Mouse (Mus musculus) left cerebral cortex, postnatal 14 days (tissue): ENCODE measurements around the gene Kctd13. TPM values are rescaled to one million over a fixed set of nuclear protein-coding genes. Genes with fewer than 3 reads are reported as not detected.
A peak's percentile ranks its signal among the peaks of the same experiment; 100 is the strongest.

Source experiments
- DNase-seq, 2 experiments: peaks; one replicate each; pipeline ENCODE4 v3.0.0; 2021 to 2022; ENCODE audit warnings: low spot score in 2 of 2, mixed read lengths in 1 of 2
- intact Hi-C: fragments of 180-260 bp; cut with DNase I; formaldehyde crosslinking; loops from one replicate; pipeline ENCODE4 v1.15.1; 2025
- total RNA-seq, 2 experiments: library from RNA; stranded (reverse); gene quantifications; 2 replicates each; pipeline ENCODE4 v1.2.3; 2021

The Kctd13 gene
- total RNA-seq, 2 experiments from 2014 or later = 144 to 151 TPM

- intact Hi-C loops = loop anchor here (5.0 kb wide), 1 partner anchor 42 kb away; the partner anchor contains the start of genes Pagr1a and Pagr1b
- DNase-seq = no peak
These were observed 46.8 kb downstream of the Kctd13 start for GRCm38 (mm10) chr7:126975493-126975892.

- no peak for DNase-seq
- intact Hi-C loops = loop anchor here (5.0 kb wide), 1 partner anchor 42 kb away; the partner anchor contains the start of genes Pagr1a and Pagr1b
These were observed 47.0 kb downstream of the Kctd13 start, which contains the start of gene Cdipt for GRCm38 (mm10) chr7:126975893-126975949. Gene Cdipt (plus strand): TSS chr7:126975914.

DNA sequence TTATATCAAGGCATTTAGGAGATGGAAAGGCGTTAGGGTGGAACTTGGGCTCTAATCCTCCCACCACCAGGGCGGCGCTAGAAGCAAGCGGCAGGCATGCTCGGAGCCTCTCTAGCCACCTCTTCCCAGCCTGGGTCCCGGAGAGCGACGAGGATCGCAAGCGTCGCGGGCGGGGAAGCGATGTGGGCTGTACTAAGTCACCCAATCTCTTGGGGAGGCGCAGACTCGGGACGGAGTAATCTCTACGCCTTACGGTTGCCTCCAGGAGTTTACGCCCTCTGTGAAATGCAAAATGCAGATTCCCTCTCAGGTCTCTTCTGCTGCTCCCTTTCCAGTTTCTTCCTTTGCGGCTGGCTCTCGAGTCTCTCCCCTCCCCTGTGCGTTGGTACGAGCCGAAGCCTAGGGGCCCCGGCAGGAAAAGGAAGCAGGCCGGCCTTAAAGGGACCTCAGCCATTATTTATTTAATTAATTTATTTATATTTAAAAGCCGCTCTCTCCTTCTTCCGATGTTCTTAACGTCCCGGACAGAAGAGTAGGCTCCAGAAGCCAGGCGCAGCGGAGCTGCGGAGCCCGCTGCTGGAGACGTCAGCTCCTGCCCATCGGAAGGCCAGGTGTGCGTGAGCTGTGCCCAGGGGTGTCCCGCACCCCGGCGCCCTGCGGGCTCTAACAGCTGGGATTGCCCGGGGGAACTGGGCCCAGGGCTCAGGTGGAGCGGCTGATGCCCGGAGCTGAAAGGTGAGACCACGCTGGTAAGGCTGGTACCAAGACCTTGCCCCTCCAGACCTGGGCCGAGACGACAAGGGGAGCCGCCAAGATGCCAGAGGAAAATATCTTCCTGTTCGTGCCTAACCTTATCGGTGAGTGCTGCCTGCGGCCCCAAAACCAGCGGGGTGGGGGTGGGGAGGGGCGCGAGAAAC lies 47.5 kb downstream of the Kctd13 start, which contains the start of gene Cdiptos:
TSS of gene Cdiptos (minus strand) at position 149 of the 917 bp plus-strand sequence.
- peak; percentile 97 to 98 for DNase-seq
- intact Hi-C loops = loop anchor here (5.0 kb wide), 1 partner anchor 41 kb away; the partner anchor contains the start of genes Pagr1a and Pagr1b

GRCm38 (mm10) chr7:126976878-126977459 lies 48.3 kb downstream of the Kctd13 start:
- DNase-seq = no peak
- intact Hi-C loops = loop anchor here (5.0 kb wide), 1 partner anchor 40 kb away; the partner anchor contains the start of genes Pagr1a and Pagr1b

DNA sequence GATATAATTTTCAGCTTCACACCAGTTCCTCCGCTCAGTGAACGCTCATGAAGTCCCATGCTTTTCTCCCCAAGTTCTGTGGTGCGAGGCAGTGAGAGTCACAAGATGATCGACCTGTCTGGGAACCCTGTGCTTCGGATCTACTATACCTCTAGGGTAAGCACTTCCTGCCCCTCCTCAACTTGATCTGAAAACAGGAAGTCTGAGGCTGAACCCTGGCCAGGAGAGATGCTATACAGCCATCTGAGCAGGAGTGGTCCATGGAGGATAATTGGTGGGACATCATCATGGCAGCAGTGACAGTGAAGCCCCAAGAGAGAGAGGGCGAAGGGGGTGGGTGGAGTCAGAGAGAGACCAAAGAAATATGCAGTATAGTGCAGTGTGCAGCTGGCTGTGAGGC lies 50.2 kb downstream of the Kctd13 start:
- intact Hi-C loops = loop anchor here (5.0 kb wide), 1 partner anchor 38 kb away; the partner anchor contains the start of genes Pagr1a and Pagr1b
- no peak for DNase-seq

GRCm38 (mm10) chr7:126981601-126982000 lies 52.9 kb downstream of the Kctd13 start:
- intact Hi-C loops = no loop called here
- DNase-seq = no peak

GRCm38 (mm10) chr7:126982054-126982453 lies 53.4 kb downstream of the Kctd13 start:
- intact Hi-C loops = no loop called here

DNA sequence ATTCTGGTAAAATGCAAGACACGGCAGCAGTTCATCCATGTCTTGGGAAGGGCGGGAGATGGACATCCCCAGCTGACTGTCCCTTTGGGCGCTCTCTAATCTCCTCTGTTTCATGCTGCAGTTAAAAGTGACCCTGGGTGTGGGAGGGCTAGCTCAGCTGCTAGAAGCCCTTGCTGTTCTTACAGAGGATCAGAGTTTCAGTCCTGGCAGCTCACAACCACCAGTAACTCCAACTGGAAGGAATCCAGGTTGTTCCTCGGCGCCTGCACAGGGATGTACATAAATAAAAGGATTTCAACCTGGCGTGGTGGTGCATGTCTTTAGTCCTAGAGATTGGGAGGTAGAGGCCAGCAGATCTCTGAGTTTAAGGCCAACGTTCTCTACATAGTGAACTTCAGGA lies 54.4 kb downstream of the Kctd13 start:
- intact Hi-C loops = no loop called here

More at GRCm38 (mm10) chr7:126982054-126982453, 53.4 kb downstream of the Kctd13 start:
- no peak for DNase-seq

GRCm38 (mm10) chr7:126984667-126985444 lies 56.2 kb downstream of the Kctd13 start:
- DNase-seq = no peak
- intact Hi-C loops = no loop called here

More for the DNA sequence above, 54.4 kb downstream of the Kctd13 start:
- DNase-seq = no peak

DNA sequence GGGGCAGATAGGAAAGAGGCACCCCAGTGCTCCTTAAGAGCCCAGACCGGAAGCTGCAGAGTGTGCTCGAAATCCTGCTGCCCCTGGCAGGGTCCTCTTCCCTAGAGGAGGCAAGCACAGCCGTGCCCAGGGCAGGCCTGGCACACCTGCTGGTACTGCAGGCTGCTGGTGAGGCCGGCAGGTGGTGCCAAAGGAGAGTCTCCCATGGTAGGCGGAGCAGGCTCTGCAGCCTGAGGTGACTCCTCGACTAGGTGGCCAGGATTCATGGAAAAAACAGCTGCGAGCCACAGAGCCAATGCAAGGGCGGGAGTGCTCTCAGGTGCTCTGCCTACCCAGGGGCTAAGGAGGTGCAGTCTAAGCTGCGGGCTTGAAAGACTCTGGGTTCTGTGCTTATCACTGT lies 57.6 kb downstream of the Kctd13 start:
- intact Hi-C loops = no loop called here
- DNase-seq = peak in 1 of 2 experiments; percentile 52

DNA sequence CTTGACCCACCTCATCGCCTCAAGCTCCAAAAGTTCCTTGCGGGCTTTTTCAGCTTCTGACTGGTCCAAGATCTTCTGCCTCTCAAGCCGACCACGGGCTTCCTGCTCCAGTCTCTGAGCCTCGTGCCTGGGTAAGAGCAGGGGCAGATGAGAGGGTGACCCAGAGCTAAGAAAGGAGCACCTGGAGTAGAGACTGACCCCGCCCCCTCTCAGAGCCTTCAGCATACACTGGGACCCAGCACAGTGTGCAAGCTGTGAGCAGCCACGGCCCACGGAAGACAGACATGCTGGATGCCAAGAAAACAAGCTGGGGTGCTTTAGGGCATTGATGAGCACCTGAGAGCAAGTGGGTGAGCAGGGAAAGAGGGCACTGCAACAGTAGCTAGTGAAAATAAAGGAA lies 60.1 kb downstream of the Kctd13 start:
- DNase-seq = no peak
- intact Hi-C loops = no loop called here

Other genes with a start within 250 kb of the Kctd13 start
- gene Bola2, start 233.5 kb upstream of the Kctd13 start, total RNA-seq = 100 to 1,000 TPM; 108 to 113 TPM
- gene Slx1b, start 233.1 kb upstream of the Kctd13 start, total RNA-seq = 10 to 100 TPM; 13.6 to 15.9 TPM
- 100 to 1,000 TPM; 173 to 185 TPM for gene Coro1a, start 221.1 kb upstream of the Kctd13 start, total RNA-seq
- 100 to 1,000 TPM; 209 to 214 TPM for gene Mapk3, start 169.3 kb upstream of the Kctd13 start, total RNA-seq
- gene Gdpd3, start 162.5 kb upstream of the Kctd13 start, total RNA-seq = 1 to 10 TPM; 2.0 to 2.5 TPM
- gene Ypel3, start 151.9 kb upstream of the Kctd13 start, total RNA-seq = 100 to 1,000 TPM; 247 to 269 TPM
- under 1 TPM; 0.51 to 0.92 TPM for gene Tbx6, start 147.4 kb upstream of the Kctd13 start, total RNA-seq
- 10 to 100 TPM; 48.9 to 49.6 TPM for gene Ppp4c, start 136.4 kb upstream of the Kctd13 start, total RNA-seq
- 100 to 1,000 TPM; 117 to 118 TPM for gene Fam57b, start 131.2 kb upstream of the Kctd13 start, total RNA-seq
- gene 4930451I11Rik, start 97.2 kb upstream of the Kctd13 start, total RNA-seq = not detected
- gene Doc2a, start 81.5 kb upstream of the Kctd13 start, total RNA-seq = 10 to 100 TPM; 54.8 to 62.4 TPM
- 10 to 100 TPM; 30.2 to 32.1 TPM for gene Hirip3, start 66.9 kb upstream of the Kctd13 start, total RNA-seq
- 10 to 100 TPM; 51.8 to 52.2 TPM for gene Ino80e, start 66.5 kb upstream of the Kctd13 start, total RNA-seq
- 100 to 1,000 TPM; 163 to 169 TPM for gene Taok2, start 44.2 kb upstream of the Kctd13 start, total RNA-seq
- 10 to 100 TPM; 21.1 to 23.7 TPM for gene Tmem219, start 6.0 kb upstream of the Kctd13 start, total RNA-seq
- gene Asphd1, start 20.7 kb downstream of the Kctd13 start, total RNA-seq = 10 to 100 TPM; 49.1 to 52.0 TPM
- gene Sez6l2, start 21.7 kb downstream of the Kctd13 start, total RNA-seq = 100 to 1,000 TPM; 335 to 339 TPM
- gene Cdipt, start 47.0 kb downstream of the Kctd13 start, total RNA-seq = 100 to 1,000 TPM; 187 to 196 TPM
- gene Cdiptos, start 47.2 kb downstream of the Kctd13 start, total RNA-seq = under 1 TPM in 1 of 2 experiments, not detected in 1; 0.42 TPM
- gene Mvp, start 85.7 kb downstream of the Kctd13 start, total RNA-seq = 1 to 10 TPM; 4.9 to 5.1 TPM
- gene Pagr1b, start 87.6 kb downstream of the Kctd13 start, total RNA-seq = not detected
- 10 to 100 TPM; 14.5 to 19.3 TPM for gene Pagr1a, start 88.5 kb downstream of the Kctd13 start, total RNA-seq
- 10 to 100 TPM; 33.6 to 43.7 TPM for gene Gm42742, start 92.2 kb downstream of the Kctd13 start, total RNA-seq
- gene Prrt2, start 92.3 kb downstream of the Kctd13 start, total RNA-seq = 100 to 1,000 TPM; 165 to 186 TPM
- 100 to 1,000 TPM; 260 to 271 TPM for gene Maz, start 98.2 kb downstream of the Kctd13 start, total RNA-seq
- 10 to 100 TPM in 1 of 2 experiments, 1 to 10 TPM in 1; 9.6 to 10.4 TPM for gene Kif22, start 113.6 kb downstream of the Kctd13 start, total RNA-seq
- not detected for gene Zg16, start 158.4 kb downstream of the Kctd13 start, total RNA-seq
- gene AI467606, start 162.5 kb downstream of the Kctd13 start, total RNA-seq = 1 to 10 TPM; 1.3 to 1.6 TPM
- gene Qprt, start 193.3 kb downstream of the Kctd13 start, total RNA-seq = under 1 TPM in 1 of 2 experiments, not detected in 1; 0.25 TPM
- gene Spn, start 208.9 kb downstream of the Kctd13 start, total RNA-seq = under 1 TPM in 1 of 2 experiments, not detected in 1; 0.11 TPM